Mouse (Mus musculus) CH12.LX (cell line): ENCODE measurements at regions not wholly inside any gene's neighbourhood (a gene's known extent, or its start where the extent isn't known, plus 50 kb on each side); places are given as distances from the start of the nearest gene placed in this dataset.

Source experiments
- CHD1 ChIP-seq: IDR thresholded peaks from 2 replicates; pipeline ENCODE4 v1.6.1; 2012; ENCODE audit warnings: low read depth, low read length, improper control_type of control experiment, inconsistent platforms
- CHD2 ChIP-seq: IDR thresholded peaks from 2 replicates; pipeline ENCODE4 v1.6.1; 2011; ENCODE audit warnings: low read length, improper control_type of control experiment
- CTCF ChIP-seq, 2 experiments: IDR thresholded peaks in 1 of 2; conservative IDR thresholded peaks in 1 of 2; 2 replicates each; pipeline ENCODE4 v1.5.1; 2011 to 2012; ENCODE audit warnings: low read depth in 2 of 2, low read length in 2 of 2, improper control_type of control experiment in 1 of 2, inconsistent platforms in 1 of 2, mild to moderate bottlenecking in 1 of 2, moderate library complexity in 1 of 2
- EP300 ChIP-seq: IDR thresholded peaks from 2 replicates; pipeline ENCODE4 v1.6.1; 2011; ENCODE audit warnings: low read length, improper control_type of control experiment
- HCFC1 ChIP-seq: IDR thresholded peaks from 2 replicates; pipeline ENCODE4 v1.6.1; 2012; ENCODE audit warnings: low read depth, mild to moderate bottlenecking, inconsistent platforms, low read length, improper control_type of control experiment
- MAFK ChIP-seq: IDR thresholded peaks from 2 replicates; pipeline ENCODE4 v1.6.1; 2011; ENCODE audit warnings: low read length, improper control_type of control experiment; ENCODE audit not compliant: insufficient replicate concordance
- MAX ChIP-seq: IDR thresholded peaks from 2 replicates; pipeline ENCODE4 v1.6.1; 2011; ENCODE audit warnings: low read length, improper control_type of control experiment
- NRF1 ChIP-seq: IDR thresholded peaks from 2 replicates; pipeline ENCODE4 v1.6.1; 2014; ENCODE audit warnings: low read depth, mild to moderate bottlenecking, inconsistent platforms, low read length, improper control_type of control experiment, moderate library complexity
- POLR2A ChIP-seq: IDR thresholded peaks from 2 replicates; pipeline ENCODE4 v1.6.1; 2011; ENCODE audit warnings: low read depth, mild to moderate bottlenecking, improper control_type of control experiment, low read length
- POLR2AphosphoS2 ChIP-seq: IDR thresholded peaks from 2 replicates; pipeline ENCODE4 v1.6.1; 2011; ENCODE audit warnings: low read depth, low read length, improper control_type of control experiment
- USF2 ChIP-seq: conservative IDR thresholded peaks from 2 replicates; pipeline ENCODE4 v1.6.1; 2011; ENCODE audit warnings: low read depth, low read length, improper control_type of control experiment
- ZC3H11A ChIP-seq: IDR thresholded peaks from 2 replicates; pipeline ENCODE4 v1.6.1; 2012; ENCODE audit warnings: low read depth, mild to moderate bottlenecking, inconsistent platforms, low read length, improper control_type of control experiment
- ZNF384 ChIP-seq: IDR thresholded peaks from 2 replicates; pipeline ENCODE4 v1.6.1; 2012; ENCODE audit warnings: low read depth, low read length, improper control_type of control experiment, inconsistent platforms

- TF ChIP-seq EP300: no peak
- TF ChIP-seq CHD1: no peak
- TF ChIP-seq ZNF384: no peak
- no peak for TF ChIP-seq POLR2A
- no peak for TF ChIP-seq HCFC1
- TF ChIP-seq CTCF (conservative IDR thresholded peaks at IDR 0.05 in 1 of 2, IDR thresholded peaks at IDR 0.05 in 1 of 2; ENCODE audit: low read depth in 2 of 2, low read length in 2 of 2): no peak
- no peak for TF ChIP-seq POLR2AphosphoS2
- TF ChIP-seq ZC3H11A: no peak
- TF ChIP-seq USF2: no peak
- TF ChIP-seq MAX: no peak
- TF ChIP-seq NRF1: no peak
- TF ChIP-seq CHD2: no peak
- no peak for TF ChIP-seq MAFK
Measured at GRCm38 (mm10) chr13:44523516-44523915, 205.8 kb upstream of the Jarid2 start.
